In the genomic region with DNA sequence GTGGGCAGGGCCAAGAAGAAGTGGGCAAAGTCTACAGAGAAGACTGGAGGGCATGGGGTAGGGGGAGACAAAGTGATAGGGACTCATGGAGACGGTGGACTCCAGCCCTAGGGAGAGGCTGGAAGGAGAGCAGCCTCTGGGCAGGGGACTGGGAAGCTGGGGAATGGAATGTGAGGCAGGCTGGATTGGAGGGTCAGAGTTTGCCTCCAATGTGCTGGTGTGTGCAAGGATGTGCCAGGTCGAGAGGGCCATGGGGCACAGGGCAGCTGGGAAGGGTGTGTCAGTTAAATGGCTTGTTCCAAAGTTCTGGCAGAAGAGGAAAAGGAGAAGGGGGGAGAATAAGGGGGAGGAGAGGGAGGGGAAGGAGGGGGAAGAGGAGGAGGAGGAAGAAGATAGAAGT, we compare ENCODE assay signal across 35 mouse cellular contexts. TPM values are rescaled to one million over a fixed set of nuclear protein-coding genes. Genes with fewer than 3 reads are reported as not detected.
DNase-seq lines count a peak whose midpoint lies in the region; ATAC-seq and TF ChIP-seq lines count a peak whose summit lies in the region.
"Had no signal": no experiment of that assay in that cellular context is flagged by ENCODE, and none has a peak within 500 bp of the region (broad histone marks: within the 10 kb centered on the region; RNA-seq: fewer than 3 reads in every experiment).

No protein-coding gene starts in this region.

- no peaks in the 10 kb centered on the region for H3K9me3 ChIP-seq in intestine, postnatal 0 days (ENCODE audit: control insufficient read depth)
- H3K9me3 ChIP-seq in kidney, embryonic 15.5 days (replicated peaks) = no peaks in the 10 kb centered on the region
- H3K9me3 ChIP-seq: embryonic facial prominence, embryonic 13.5 days; forebrain, embryonic 10.5 days; forebrain, embryonic 15.5 days had no signal

- no peak for TF ChIP-seq CTCF in intestine, postnatal 0 days (IDR thresholded peaks at IDR 0.05; ENCODE audit: low read depth)

- H3K4me3 ChIP-seq in intestine, postnatal 0 days (ENCODE audit: low read depth, low read length) = no peak overlapping the region
- no peak overlapping the region for H3K4me3 ChIP-seq in kidney, embryonic 15.5 days (replicated peaks)
- H3K4me3 ChIP-seq: embryonic facial prominence, embryonic 13.5 days; forebrain, embryonic 10.5 days; forebrain, embryonic 15.5 days; layer of hippocampus, adult 2 months had no signal

- H3K27ac ChIP-seq in intestine, postnatal 0 days (ENCODE audit: low read depth, low read length) = no peak overlapping the region
- no peak overlapping the region for H3K27ac ChIP-seq in kidney, embryonic 15.5 days
- H3K27ac ChIP-seq: embryonic facial prominence, embryonic 13.5 days; forebrain, embryonic 10.5 days; forebrain, embryonic 15.5 days; layer of hippocampus, adult 2 months; liver, embryonic 14.5 days; macrophage had no signal

- 0 out of 2 replicates have a peak, but pooled peaks cover 3% of the 10 kb centered on the region for H3K4me1 ChIP-seq in intestine, postnatal 0 days (replicated peaks; ENCODE audit: control insufficient read depth, insufficient read depth, low read length)
- peaks cover 3% of the 10 kb centered on the region for H3K4me1 ChIP-seq in kidney, embryonic 15.5 days
- H3K4me1 ChIP-seq: forebrain, embryonic 15.5 days had no signal

- no peak overlapping the region; the same call in 1 of the 2 replicates for H3K4me2 ChIP-seq in intestine, postnatal 0 days (replicated peaks; ENCODE audit: low read depth)
- H3K4me2 ChIP-seq in kidney, embryonic 15.5 days = no peak overlapping the region
- H3K4me2 ChIP-seq: embryonic facial prominence, embryonic 13.5 days; forebrain, embryonic 15.5 days had no signal

- H3K36me3 ChIP-seq in intestine, postnatal 0 days (ENCODE audit: control insufficient read depth, insufficient read depth) = peaks cover 42% of the 10 kb centered on the region; the same call in 1 of the 2 replicates
- peaks cover 18% of the 10 kb centered on the region for H3K36me3 ChIP-seq in kidney, embryonic 15.5 days
- H3K36me3 ChIP-seq: forebrain, embryonic 10.5 days; forebrain, embryonic 15.5 days had no signal

- H3K9ac ChIP-seq in intestine, postnatal 0 days (ENCODE audit: low read depth, low read length) = no peak overlapping the region
- H3K9ac ChIP-seq in kidney, embryonic 15.5 days = no peak overlapping the region
- H3K9ac ChIP-seq: embryonic facial prominence, embryonic 13.5 days; forebrain, embryonic 15.5 days; liver, embryonic 14.5 days had no signal

- peak; percentile 78 for ATAC-seq in intestine, postnatal 0 days
- peak; percentile 22; the same call in 1 of the 2 replicates for ATAC-seq in kidney, embryonic 15.5 days (replicated peaks; ENCODE audit: low FRiP score)
- ATAC-seq: activated CD4-positive, CD25-positive, alpha-beta regulatory T cell, adult 4 months; forebrain, embryonic 15.5 days; hindbrain, embryonic 16.5 days had no signal

- H3K27me3 ChIP-seq in intestine, postnatal 0 days (replicated peaks; ENCODE audit: control insufficient read depth, insufficient read depth, low read length) = no peaks in the 10 kb centered on the region
- no peaks in the 10 kb centered on the region for H3K27me3 ChIP-seq in kidney, embryonic 15.5 days
- H3K27me3 ChIP-seq: embryonic facial prominence, embryonic 13.5 days; forebrain, embryonic 15.5 days had no signal

- DNase-seq in heart, adult 11 months = peak; percentile 69
- no peak for DNase-seq in heart, adult 8-10 months (ENCODE audit: low spot score)
- DNase-seq in kidney, postnatal 25 days = peak; percentile 66 to 92
- DNase-seq in adrenal gland, postnatal 14 days = no peak
- DNase-seq in right cerebral cortex, postnatal 14 days = no peak
- no peak for DNase-seq in neural tube, embryonic 10.5 days (ENCODE audit: extremely low spot score, low spot score)
- DNase-seq: adrenal gland, adult 2 months; cerebellum, adult 11 months; cerebellum, adult 9-11 months; heart, postnatal 14 days; left cerebral cortex, postnatal 4 days; lung, adult 2 months; lung, postnatal 10 days; midbrain, embryonic 14.5 days; right cerebral cortex, adult 18-20 months; right cerebral cortex, postnatal 4 days had no signal

- WGBS in intestine, postnatal 0 days = 36% methylated on average over 2 of the region's 2 CpGs
- WGBS in kidney, embryonic 15.5 days = 64% methylated on average over 2 of the region's 2 CpGs

RNA-seq across cellular contexts. Expression of a gene that starts 23.6 kb away (rescaled TPM):
- 10 to 100 TPM in 3 of 4 experiments, 1 to 10 TPM in 1; 9.2 to 16.4 (median 10.3) TPM for total RNA-seq in heart, adult 8-10 months (2022)
- polyA plus RNA-seq in intestine, postnatal 0 days (2015; fragmentation: Nextera tagmentation; extraction: Ambion mirVana) = 476 and 488 TPM in 2 replicates
- 72.4 and 81.7 TPM in 2 replicates for polyA plus RNA-seq in kidney, embryonic 15.5 days (2015; fragmentation: Nextera tagmentation; extraction: Ambion mirVana)
- total RNA-seq in adrenal gland, postnatal 14 days (2021) = 12.2 and 30.5 TPM in 2 replicates
- total RNA-seq: megakaryocyte-erythroid progenitor cell, adult 5-6 weeks; monocyte, adult 5-6 weeks had no signal
- polyA plus RNA-seq: activated CD4-positive, CD25-positive, alpha-beta regulatory T cell, adult 4 months had no signal

RNA-seq across cellular contexts. Expression of a gene that starts 26.7 kb away (rescaled TPM):
- under 1 TPM in 3 of 4 experiments, not detected in 1; 0.22 to 0.23 (median 0.22) TPM for total RNA-seq in heart, adult 8-10 months (2022)
- polyA plus RNA-seq in intestine, postnatal 0 days (2015; fragmentation: Nextera tagmentation; extraction: Ambion mirVana) = 1.7 and 1.9 TPM in 2 replicates
- polyA plus RNA-seq in kidney, embryonic 15.5 days (2015; fragmentation: Nextera tagmentation; extraction: Ambion mirVana) = 0.82 and 1.5 TPM in 2 replicates
- 0.56 and 0.67 TPM in 2 replicates for total RNA-seq in adrenal gland, postnatal 14 days (2021)
- total RNA-seq: CH12.LX; common myeloid progenitor, adult 5-6 weeks; gastrocnemius, adult 8-10 months; monocyte, adult 5-6 weeks had no signal
- polyA plus RNA-seq: activated CD4-positive, CD25-positive, alpha-beta regulatory T cell, adult 4 months; macrophage had no signal

RNA-seq across cellular contexts. Expression of a gene that starts 43.7 kb away (rescaled TPM):
- total RNA-seq in heart, adult 8-10 months (2022) = not detected
- polyA plus RNA-seq in intestine, postnatal 0 days (2015; fragmentation: Nextera tagmentation; extraction: Ambion mirVana) = 0.21 and 0.27 TPM in 2 replicates
- not detected in 2 replicates for polyA plus RNA-seq in kidney, embryonic 15.5 days (2015; fragmentation: Nextera tagmentation; extraction: Ambion mirVana)
- not detected in 2 replicates for total RNA-seq in adrenal gland, postnatal 14 days (2021)
- total RNA-seq: adrenal gland, adult 2 months; CH12.LX; common myeloid progenitor, adult 5-6 weeks; gastrocnemius, adult 8-10 months; gastrocnemius, postnatal 4 days; heart, postnatal 14 days; megakaryocyte-erythroid progenitor cell, adult 5-6 weeks; monocyte, adult 5-6 weeks had no signal
- polyA plus RNA-seq: activated CD4-positive, CD25-positive, alpha-beta regulatory T cell, adult 4 months; adrenal gland, adult 2 months; embryonic facial prominence, embryonic 13.5 days; forebrain, embryonic 10.5 days; forebrain, embryonic 15.5 days; heart, embryonic 14.5 days; hindbrain, embryonic 11.5 days; macrophage; stomach, embryonic 14.5 days had no signal

Comparison
In these comparisons a context has a peak if more than half of its experiments do, and no peak if none do; other contexts are left out.
1. DNase-seq: peak in heart, adult 11 months (single experiment) and kidney, postnatal 25 days (2 of 2); none in heart, adult 8-10 months (single experiment), adrenal gland, postnatal 14 days (single experiment), right cerebral cortex, postnatal 14 days (single experiment) and neural tube, embryonic 10.5 days (single experiment).